Mouse (Mus musculus) forebrain, embryonic 16.5 days (tissue): Measurements from ENCODE around the gene Gusb. TPM values are rescaled to one million over a fixed set of nuclear protein-coding genes. Genes with fewer than 3 reads are reported as not detected.
"Not testable (repeated sequence)": the region's sequence is repeated elsewhere in the genome, so short reads cannot be mapped to it uniquely, and the experiment has no call there.

Source experiments
- ATAC-seq: fragments of 200-750 bp; cut with Nextera tagmentation; 2 replicates; pipeline ENCODE4 v1.8.0; 2017; ENCODE audit warnings: mild to moderate bottlenecking, moderate library complexity
- H3K27ac ChIP-seq: fragments of 300-500 bp; sonication (generic); 2 replicates; pipeline ENCODE4 v1.5.1; 2014; ENCODE audit warnings: low read length, control low read depth
- H3K27me3 ChIP-seq: fragments of 300-500 bp; sonication (generic); replicated peaks from 2 replicates; pipeline ENCODE4 v1.6.1; 2014; ENCODE audit warnings: low read length; ENCODE audit not compliant: control insufficient read depth, insufficient read depth
- H3K36me3 ChIP-seq: fragments of 300-500 bp; sonication (generic); 2 replicates; pipeline ENCODE4 v1.6.1; 2014; ENCODE audit not compliant: control insufficient read depth, insufficient read depth
- H3K4me1 ChIP-seq: fragments of 300-500 bp; sonication (generic); replicated peaks from 2 replicates; pipeline ENCODE4 v1.6.1; 2014; ENCODE audit warnings: low read length; ENCODE audit not compliant: control insufficient read depth, insufficient read depth
- H3K4me2 ChIP-seq: fragments of 300-500 bp; sonication (generic); 2 replicates; pipeline ENCODE4 v1.6.1; 2014; ENCODE audit warnings: mild to moderate bottlenecking, low read length, control low read depth
- H3K4me3 ChIP-seq: fragments of 300-500 bp; sonication (generic); replicated peaks from 2 replicates; pipeline ENCODE4 v1.5.1; 2014; ENCODE audit warnings: mild to moderate bottlenecking, low read length, control low read depth
- H3K9ac ChIP-seq: fragments of 300-500 bp; sonication (generic); replicated peaks from 2 replicates; pipeline ENCODE4 v1.6.1; 2014; ENCODE audit warnings: low read depth, low read length, control low read depth
- H3K9me3 ChIP-seq: fragments of 300-500 bp; sonication (generic); 2 replicates; pipeline ENCODE4 v1.6.1; 2016; ENCODE audit warnings: low read length; ENCODE audit not compliant: control insufficient read depth
- WGBS: fragments of 180-500 bp; shearing (Covaris S2); extraction: QIAGEN DNeasy Blood & Tissue Kit; methylation state at CpG from one replicate; pipeline ENCODE4 v1.1.7; 2014; 5-methylcytosine and 5-hydroxymethylcytosine counted together
- polyA plus RNA-seq: library from polyadenylated mRNA; unstranded; fragments of >200 nt; fragmentation: Nextera tagmentation; extraction: Ambion mirVana; gene quantifications from 2 replicates; pipeline ENCODE4 v1.2.1, GENCODE M21; 2015

The Gusb gene
- polyA plus RNA-seq, 1 experiment from 2014 or later = 17.4 TPM

- 63% methylated on average over 3 of the region's 3 CpGs for WGBS
Measured at GRCm38 (mm10) chr5:130043741-130044140, 40.9 kb upstream of the Gusb start.

GRCm38 (mm10) chr5:130041262-130041661 is 38.4 kb upstream of the Gusb start:
- no peak for ATAC-seq

More at GRCm38 (mm10) chr5:130043741-130044140, 40.9 kb upstream of the Gusb start:
- H3K4me3 ChIP-seq = no peak overlapping the region
- H3K36me3 ChIP-seq = peaks cover 18% of the 10 kb centered on the region
- no peak overlapping the region for H3K27ac ChIP-seq
- no peaks in the 10 kb centered on the region for H3K9me3 ChIP-seq
- ATAC-seq = no peak
- H3K9ac ChIP-seq = no peak overlapping the region
- no peak overlapping the region for H3K4me2 ChIP-seq
- H3K4me1 ChIP-seq = no peaks in the 10 kb centered on the region
- no peaks in the 10 kb centered on the region for H3K27me3 ChIP-seq

GRCm38 (mm10) chr5:130040797-130041196 is 37.9 kb upstream of the Gusb start:
- Histone ChIP-seq H3K9ac (no peak overlapping the region), H3K4me1 (no peaks in the 10 kb centered on the region), H3K27me3 (no peaks in the 10 kb centered on the region), H3K4me3 (no peak overlapping the region), H3K4me2 (no peak overlapping the region), H3K9me3 (no peaks in the 10 kb centered on the region), H3K27ac (no peak overlapping the region), H3K36me3 (peaks cover 12% of the 10 kb centered on the region)
- ATAC-seq = no peak
- 95% methylated on average over 4 of the region's 4 CpGs for WGBS

More at GRCm38 (mm10) chr5:130041262-130041661, 38.4 kb upstream of the Gusb start:
- Histone ChIP-seq H3K27ac (no peak overlapping the region), H3K9me3 (no peaks in the 10 kb centered on the region), H3K4me2 (no peak overlapping the region), H3K4me3 (no peak overlapping the region), H3K36me3 (peaks cover 12% of the 10 kb centered on the region), H3K4me1 (no peaks in the 10 kb centered on the region), H3K9ac (no peak overlapping the region), H3K27me3 (no peaks in the 10 kb centered on the region)
- 85% methylated on average over 4 of the region's 4 CpGs for WGBS

GRCm38 (mm10) chr5:130037752-130038455 is 35.1 kb upstream of the Gusb start:
- Histone ChIP-seq H3K4me3 (no peak overlapping the region), H3K4me1 (no peaks in the 10 kb centered on the region), H3K4me2 (no peak overlapping the region), H3K27me3 (no peaks in the 10 kb centered on the region), H3K36me3 (peaks cover 9% of the 10 kb centered on the region), H3K27ac (no peak overlapping the region), H3K9me3 (no peaks in the 10 kb centered on the region), H3K9ac (no peak overlapping the region)
- 61% methylated on average over 19 of the region's 19 CpGs for WGBS
- ATAC-seq = no peak

GRCm38 (mm10) chr5:130036300-130036699 is 33.5 kb upstream of the Gusb start:
- not testable (repeated sequence) for H3K4me1 ChIP-seq, H3K4me3 ChIP-seq, H3K4me2 ChIP-seq, H3K36me3 ChIP-seq, ATAC-seq, H3K9me3 ChIP-seq, H3K27me3 ChIP-seq, H3K27ac ChIP-seq, H3K9ac ChIP-seq
- 53% methylated on average over 2 of the region's 2 CpGs for WGBS

GRCm38 (mm10) chr5:130033869-130034268 is 31.0 kb upstream of the Gusb start:
- H3K36me3 ChIP-seq = 0 out of 2 replicates have a peak, but pooled peaks cover 2% of the 10 kb centered on the region
- no peaks in the 10 kb centered on the region for H3K27me3 ChIP-seq
- WGBS = 88% methylated on average over 2 of the region's 2 CpGs
- no peaks in the 10 kb centered on the region for H3K9me3 ChIP-seq
- H3K4me3 ChIP-seq = no peak overlapping the region
- H3K9ac ChIP-seq = no peak overlapping the region
- no peak overlapping the region for H3K27ac ChIP-seq
- no peak overlapping the region for H3K4me2 ChIP-seq
- ATAC-seq = no peak
- peaks cover 9% of the 10 kb centered on the region for H3K4me1 ChIP-seq

- H3K4me1 ChIP-seq = peaks cover 9% of the 10 kb centered on the region
- H3K4me3 ChIP-seq = no peak overlapping the region
- no peaks in the 10 kb centered on the region for H3K36me3 ChIP-seq
- H3K9me3 ChIP-seq = no peaks in the 10 kb centered on the region
- WGBS = 94% methylated on average over 19 of the region's 19 CpGs
- no peaks in the 10 kb centered on the region for H3K27me3 ChIP-seq
- no peak overlapping the region for H3K27ac ChIP-seq
- ATAC-seq = no peak
- H3K9ac ChIP-seq = no peak overlapping the region
- no peak overlapping the region for H3K4me2 ChIP-seq
Measured at GRCm38 (mm10) chr5:130031410-130032390, 28.9 kb upstream of the Gusb start.

GRCm38 (mm10) chr5:130029142-130029897 is 26.5 kb upstream of the Gusb start, which contains the start of the genes Asl and Crcp:
Gene Asl, minus strand, starts transcription at chr5:130029247.
Gene Crcp, plus strand, starts transcription at chr5:130029290.
- Histone ChIP-seq H3K27ac (peak within 1 kb of the TSS; percentile 89), H3K4me1 (peaks cover 9% of the 10 kb centered on the region), H3K9me3 (no peaks in the 10 kb centered on the region), H3K9ac (peak within 1 kb of the TSS; percentile 74), H3K4me2 (peak within 1 kb of the TSS; percentile 72), H3K4me3 (peak within 1 kb of the TSS; percentile 66), H3K27me3 (no peaks in the 10 kb centered on the region), H3K36me3 (no peaks in the 10 kb centered on the region)
- peak; percentile 89 for ATAC-seq
- WGBS = 2% methylated on average over 51 of the region's 51 CpGs
